Mouse (Mus musculus) CH12.LX (cell line): ENCODE measurements around the gene Ccl22. TPM values are rescaled to one million over a fixed set of nuclear protein-coding genes. Genes with fewer than 3 reads are reported as not detected.

Source experiments
- DNase-seq: peaks from one replicate; pipeline ENCODE4 v3.0.0-alpha.2; 2013; ENCODE audit errors: extremely low read depth
- H3K27ac ChIP-seq: 2 replicates; pipeline ENCODE4 v1.5.1; 2012; ENCODE audit warnings: low read depth, mild to moderate bottlenecking, control low read depth, moderate library complexity; ENCODE audit not compliant: insufficient read depth
- H3K27me3 ChIP-seq: replicated peaks from 2 replicates; pipeline ENCODE3; 2012; ENCODE audit warnings: inconsistent platforms
- H3K36me3 ChIP-seq, 2 experiments: replicated peaks in 1 of 2; 2 replicates each; pipeline versions ENCODE3 to v1.6.1; 2012; ENCODE audit warnings: inconsistent platforms in 1 of 2, low read length in 1 of 2, mild to moderate bottlenecking in 1 of 2, mixed read lengths in 1 of 2, moderate library complexity in 1 of 2; ENCODE audit not compliant: control insufficient read depth in 1 of 2, insufficient read depth in 1 of 2
- H3K4me1 ChIP-seq, 2 experiments: 2 replicates each; pipeline ENCODE4 v1.6.1; 2012; ENCODE audit warnings: inconsistent platforms in 1 of 2, moderate library complexity in 1 of 2; ENCODE audit not compliant: insufficient read depth in 2 of 2, control insufficient read depth in 1 of 2
- H3K4me2 ChIP-seq: 2 replicates; pipeline ENCODE4 v1.6.1; 2012; ENCODE audit warnings: low read depth, mild to moderate bottlenecking, control low read depth; ENCODE audit not compliant: poor library complexity, insufficient read depth, severe bottlenecking
- H3K4me3 ChIP-seq, 3 experiments: fragments of 150-350 bp in 1 of 3; sonication (generic) in 1 of 3; replicated peaks in 1 of 3; 2 replicates each; pipeline versions ENCODE3 to v1.5.1; 2011 to 2012; ENCODE audit warnings: low read depth in 2 of 3, low read length in 2 of 3, mild to moderate bottlenecking in 2 of 3, moderate library complexity in 2 of 3, control low read depth in 1 of 3, improper control_type of control experiment in 1 of 3, inconsistent platforms in 1 of 3, mixed read lengths in 1 of 3; ENCODE audit not compliant: poor library complexity in 1 of 3
- H3K79me2 ChIP-seq: replicated peaks from 2 replicates; pipeline ENCODE4 v1.6.1; 2012; ENCODE audit warnings: mild to moderate bottlenecking, moderate library complexity; ENCODE audit not compliant: control insufficient read depth, poor library complexity, insufficient read depth, severe bottlenecking; ENCODE audit errors: extremely low read depth
- H3K9ac ChIP-seq: 2 replicates; pipeline ENCODE4 v1.6.1; 2012; ENCODE audit warnings: low read depth, mild to moderate bottlenecking, control low read depth, moderate library complexity; ENCODE audit not compliant: insufficient read depth
- H3K9me3 ChIP-seq: replicated peaks from 2 replicates; pipeline ENCODE3; 2012; ENCODE audit warnings: low read length, inconsistent platforms, mixed read lengths
- BHLHE40 ChIP-seq: IDR thresholded peaks from 2 replicates; pipeline ENCODE4 v1.6.1; 2011; ENCODE audit warnings: mild to moderate bottlenecking, low read depth, low read length, improper control_type of control experiment
- CHD1 ChIP-seq: IDR thresholded peaks from 2 replicates; pipeline ENCODE4 v1.6.1; 2012; ENCODE audit warnings: low read depth, low read length, improper control_type of control experiment, inconsistent platforms
- CHD2 ChIP-seq: IDR thresholded peaks from 2 replicates; pipeline ENCODE4 v1.6.1; 2011; ENCODE audit warnings: low read length, improper control_type of control experiment
- CTCF ChIP-seq, 2 experiments: IDR thresholded peaks in 1 of 2; conservative IDR thresholded peaks in 1 of 2; 2 replicates each; pipeline ENCODE4 v1.5.1; 2011 to 2012; ENCODE audit warnings: low read depth in 2 of 2, low read length in 2 of 2, improper control_type of control experiment in 1 of 2, inconsistent platforms in 1 of 2, mild to moderate bottlenecking in 1 of 2, moderate library complexity in 1 of 2
- E2F4 ChIP-seq: IDR thresholded peaks from 2 replicates; pipeline ENCODE4 v1.6.1; 2011; ENCODE audit warnings: low read depth, low read length, improper control_type of control experiment; ENCODE audit not compliant: insufficient replicate concordance
- ELF1 ChIP-seq: IDR thresholded peaks from 2 replicates; pipeline ENCODE4 v1.6.1; 2014; ENCODE audit warnings: low read depth, mild to moderate bottlenecking, inconsistent platforms, low read length, improper control_type of control experiment
- EP300 ChIP-seq: IDR thresholded peaks from 2 replicates; pipeline ENCODE4 v1.6.1; 2011; ENCODE audit warnings: low read length, improper control_type of control experiment
- ETS1 ChIP-seq: conservative IDR thresholded peaks from 2 replicates; pipeline ENCODE4 v1.6.1; 2012; ENCODE audit warnings: low read depth, mild to moderate bottlenecking, inconsistent platforms, low read length, improper control_type of control experiment, moderate library complexity
- GABPA ChIP-seq: IDR thresholded peaks from 2 replicates; pipeline ENCODE4 v1.6.1; 2012; ENCODE audit warnings: low read depth, low read length, improper control_type of control experiment, inconsistent platforms; ENCODE audit not compliant: insufficient replicate concordance
- HCFC1 ChIP-seq: IDR thresholded peaks from 2 replicates; pipeline ENCODE4 v1.6.1; 2012; ENCODE audit warnings: low read depth, mild to moderate bottlenecking, inconsistent platforms, low read length, improper control_type of control experiment
- IRF4 ChIP-seq: IDR thresholded peaks from 2 replicates; pipeline ENCODE4 v1.6.1; 2014; ENCODE audit warnings: low read depth, mild to moderate bottlenecking, inconsistent platforms, low read length, improper control_type of control experiment
- JUN ChIP-seq: IDR thresholded peaks from 2 replicates; pipeline ENCODE4 v1.6.1; 2011; ENCODE audit warnings: low read depth, mild to moderate bottlenecking, low read length, improper control_type of control experiment, moderate library complexity; ENCODE audit not compliant: insufficient read depth
- JUND ChIP-seq: conservative IDR thresholded peaks from 2 replicates; pipeline ENCODE4 v1.6.1; 2011; ENCODE audit warnings: low read depth, low read length, improper control_type of control experiment
- KAT2A ChIP-seq: IDR thresholded peaks from 2 replicates; pipeline ENCODE4 v1.6.1; 2012; ENCODE audit warnings: low read length, improper control_type of control experiment, inconsistent platforms; ENCODE audit not compliant: insufficient replicate concordance
- MAFK ChIP-seq: IDR thresholded peaks from 2 replicates; pipeline ENCODE4 v1.6.1; 2011; ENCODE audit warnings: low read length, improper control_type of control experiment; ENCODE audit not compliant: insufficient replicate concordance
- MAX ChIP-seq: IDR thresholded peaks from 2 replicates; pipeline ENCODE4 v1.6.1; 2011; ENCODE audit warnings: low read length, improper control_type of control experiment
- MAZ ChIP-seq: IDR thresholded peaks from 2 replicates; pipeline ENCODE4 v1.6.1; 2012; ENCODE audit warnings: low read depth, mild to moderate bottlenecking, inconsistent platforms, low read length, improper control_type of control experiment, moderate library complexity
- MEF2A ChIP-seq: IDR thresholded peaks from 2 replicates; pipeline ENCODE4 v1.6.1; 2014; ENCODE audit warnings: low read depth, mild to moderate bottlenecking, inconsistent platforms, low read length, improper control_type of control experiment, borderline replicate concordance
- MXI1 ChIP-seq: IDR thresholded peaks from 2 replicates; pipeline ENCODE4 v1.6.1; 2011; ENCODE audit warnings: mild to moderate bottlenecking, low read depth, low read length, improper control_type of control experiment
- MYC ChIP-seq: IDR thresholded peaks from 2 replicates; pipeline ENCODE4 v1.6.1; 2011; ENCODE audit warnings: low read depth, mild to moderate bottlenecking, improper control_type of control experiment, low read length
- NELFE ChIP-seq: IDR thresholded peaks from 2 replicates; pipeline ENCODE4 v1.6.1; 2011; ENCODE audit warnings: low read depth, low read length, improper control_type of control experiment
- NRF1 ChIP-seq: IDR thresholded peaks from 2 replicates; pipeline ENCODE4 v1.6.1; 2014; ENCODE audit warnings: low read depth, mild to moderate bottlenecking, inconsistent platforms, low read length, improper control_type of control experiment, moderate library complexity
- PAX5 ChIP-seq: IDR thresholded peaks from 2 replicates; pipeline ENCODE4 v1.6.1; 2012; ENCODE audit warnings: low read length, inconsistent platforms, mixed read lengths
- POLR2A ChIP-seq: IDR thresholded peaks from 2 replicates; pipeline ENCODE4 v1.6.1; 2011; ENCODE audit warnings: low read depth, mild to moderate bottlenecking, improper control_type of control experiment, low read length
- POLR2AphosphoS2 ChIP-seq: IDR thresholded peaks from 2 replicates; pipeline ENCODE4 v1.6.1; 2011; ENCODE audit warnings: low read depth, low read length, improper control_type of control experiment
- RAD21 ChIP-seq: IDR thresholded peaks from 2 replicates; pipeline ENCODE4 v1.6.1; 2011; ENCODE audit warnings: low read depth, mild to moderate bottlenecking, low read length, improper control_type of control experiment, moderate library complexity
- RCOR1 ChIP-seq: conservative IDR thresholded peaks from 2 replicates; pipeline ENCODE4 v1.6.1; 2012; ENCODE audit warnings: low read depth, mild to moderate bottlenecking, inconsistent platforms, low read length, improper control_type of control experiment
- SIN3A ChIP-seq: IDR thresholded peaks from 2 replicates; pipeline ENCODE4 v1.6.1; 2012; ENCODE audit warnings: low read length, improper control_type of control experiment, inconsistent platforms
- SMC3 ChIP-seq: IDR thresholded peaks from 2 replicates; pipeline ENCODE4 v1.6.1; 2011; ENCODE audit warnings: low read depth, low read length, improper control_type of control experiment
- TBP ChIP-seq: conservative IDR thresholded peaks from 2 replicates; pipeline ENCODE4 v1.6.1; 2011; ENCODE audit warnings: low read depth, low read length, improper control_type of control experiment
- TCF12 ChIP-seq: IDR thresholded peaks from 2 replicates; pipeline ENCODE4 v1.6.1; 2014; ENCODE audit warnings: low read depth, mild to moderate bottlenecking, inconsistent platforms, low read length, improper control_type of control experiment
- UBTF ChIP-seq: IDR thresholded peaks from 2 replicates; pipeline ENCODE4 v1.6.1; 2012; ENCODE audit warnings: low read depth, mild to moderate bottlenecking, inconsistent platforms, low read length, improper control_type of control experiment, moderate library complexity
- USF1 ChIP-seq: IDR thresholded peaks from 2 replicates; pipeline ENCODE4 v1.6.1; 2014; ENCODE audit warnings: low read depth, mild to moderate bottlenecking, inconsistent platforms, low read length, improper control_type of control experiment
- USF2 ChIP-seq: conservative IDR thresholded peaks from 2 replicates; pipeline ENCODE4 v1.6.1; 2011; ENCODE audit warnings: low read depth, low read length, improper control_type of control experiment
- ZC3H11A ChIP-seq: IDR thresholded peaks from 2 replicates; pipeline ENCODE4 v1.6.1; 2012; ENCODE audit warnings: low read depth, mild to moderate bottlenecking, inconsistent platforms, low read length, improper control_type of control experiment
- ZKSCAN1 ChIP-seq: IDR thresholded peaks from 2 replicates; pipeline ENCODE4 v1.6.1; 2012; ENCODE audit warnings: low read depth, inconsistent platforms, low read length, improper control_type of control experiment, borderline replicate concordance
- ZMIZ1 ChIP-seq: IDR thresholded peaks from 2 replicates; pipeline ENCODE4 v1.6.1; 2012; ENCODE audit warnings: low read depth, mild to moderate bottlenecking, inconsistent platforms, low read length, improper control_type of control experiment
- ZNF384 ChIP-seq: IDR thresholded peaks from 2 replicates; pipeline ENCODE4 v1.6.1; 2012; ENCODE audit warnings: low read depth, low read length, improper control_type of control experiment, inconsistent platforms
- dilution Hi-C: fragments of 300-500 bp; cut with MboI; formaldehyde crosslinking; loops from 2 replicates; pipeline ENCODE4 v1.14.3; 2020; ENCODE audit warnings: low sequenced_read_pairs; ENCODE audit not compliant: extremely low pct_unique_long_range_greater_than_20kb, extremely low pct_ligation_motif_present
- in situ Hi-C: fragments of 300-500 bp; cut with MboI; formaldehyde crosslinking; loops from 3 replicates; pipeline ENCODE4 v1.14.3; 2019; ENCODE audit warnings: low sequenced_read_pairs, low pct_ligation_motif_present, low pct_unique_long_range_greater_than_20kb, mixed read lengths
- polyA plus RNA-seq: library from polyadenylated mRNA; unstranded; fragments of >175 nt; gene quantifications from 2 replicates; pipeline ENCODE4 v1.2.1, GENCODE M21; 2012; ENCODE audit warnings: low read depth; ENCODE audit not compliant: insufficient read length
- total RNA-seq, 2 experiments: library from RNA; depleted of rRNA; stranded (reverse); fragments of 300-350 nt in 1 of 2; fragments of >200 nt in 1 of 2; gene quantifications; 2 replicates each; pipeline ENCODE4 v1.2.3; 2012 to 2014

Gene Ccl22
- total and polyA plus RNA-seq, 3 experiments, result 1,396 to 4,546 (median 3,114) TPM

DNA sequence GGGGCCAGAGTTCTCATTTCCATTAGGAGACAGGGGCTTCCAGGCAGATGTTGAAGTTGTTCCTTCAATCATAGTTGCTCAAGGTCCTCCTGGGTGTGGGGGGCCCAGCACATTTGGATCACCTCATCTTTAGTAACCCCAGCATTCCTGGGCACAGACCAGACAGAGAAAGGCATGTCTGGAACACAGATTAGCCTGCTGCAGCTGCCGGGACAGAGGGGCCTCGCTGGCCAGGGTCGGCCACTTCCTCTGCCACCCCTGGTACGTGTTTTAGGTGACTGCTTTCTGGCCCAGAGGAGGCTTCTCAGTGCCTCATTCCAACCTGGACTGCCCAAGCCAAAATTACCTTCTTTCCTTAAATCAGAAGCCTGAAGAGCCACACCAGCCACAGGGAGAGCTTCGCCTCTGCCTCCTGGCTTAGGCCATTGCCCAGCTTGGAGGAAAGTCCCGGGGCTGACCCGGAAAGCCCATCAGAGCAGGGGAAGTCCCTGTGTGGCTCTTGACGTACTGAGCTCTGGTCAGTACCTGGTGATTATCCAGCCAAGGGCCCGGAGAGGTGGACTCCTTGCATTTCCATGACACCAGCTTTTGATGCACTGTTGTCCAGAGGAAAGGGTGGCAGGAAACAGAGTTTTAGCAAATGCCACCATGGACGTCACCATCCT is 39.7 kb upstream of the Ccl22 start:
- Histone ChIP-seq H3K27me3 (no peaks in the 10 kb centered on the region), H3K4me2 (peak overlapping the region; percentile 48), H3K36me3 (no peaks in the 10 kb centered on the region), H3K9me3 (no peaks in the 10 kb centered on the region), H3K79me2 (no peaks in the 10 kb centered on the region), H3K27ac (peak overlapping the region; percentile 94)
- dilution Hi-C loops, result no loop called here
- DNase-seq, result peak; percentile 39
- in situ Hi-C loops, result loop anchor here (5.0 to 10.0 kb wide), 3 partner anchors 37 to 199 kb away; no protein-coding TSS in a partner anchor
- peak; percentile 70 for TF ChIP-seq MEF2A
- peak; percentile 65; the same call in 1 of the 2 replicates for TF ChIP-seq ZMIZ1
- TF ChIP-seq CHD2, result no peak
- TF ChIP-seq SMC3, result no peak
- peak; percentile 66 for TF ChIP-seq POLR2A
- no peak for TF ChIP-seq HCFC1
- TF ChIP-seq ETS1, result peak; percentile 75
- no peak for TF ChIP-seq KAT2A
- no peak for TF ChIP-seq ZKSCAN1
- no peak for TF ChIP-seq MYC
- no peak for TF ChIP-seq POLR2AphosphoS2
- TF ChIP-seq TBP, result peak; percentile 59; the same call in 1 of the 2 replicates
- no peak; the same call in none of the 2 replicates for TF ChIP-seq RAD21
- TF ChIP-seq GABPA, result no peak
- no peak for TF ChIP-seq PAX5
- no peak for TF ChIP-seq MAZ
- TF ChIP-seq MXI1, result 0 out of 2 replicates have a peak, but pooled peaks have one; percentile 1
- no peak for TF ChIP-seq USF2
- TF ChIP-seq MAX, result no peak
- no peak; the same call in 1 of the 2 replicates for TF ChIP-seq RCOR1
- TF ChIP-seq JUN, result 0 out of 2 replicates have a peak, but pooled peaks have one; percentile 1
- TF ChIP-seq CTCF (conservative IDR thresholded peaks at IDR 0.05 in 1 of 2, IDR thresholded peaks at IDR 0.05 in 1 of 2; ENCODE audit: low read depth in 2 of 2, low read length in 2 of 2), result no peak
- TF ChIP-seq UBTF, result peak; percentile 76; the same call in 1 of the 2 replicates
- TF ChIP-seq MAFK, result no peak; the same call in 1 of the 2 replicates
- no peak for TF ChIP-seq E2F4
- TF ChIP-seq EP300, result peak; percentile 51
- TF ChIP-seq BHLHE40, result 0 out of 2 replicates have a peak, but pooled peaks have one; percentile 15
- TF ChIP-seq CHD1, result no peak
- peak; percentile 71 for TF ChIP-seq ELF1
- TF ChIP-seq NELFE, result peak; percentile 72
- peak; percentile 83 for TF ChIP-seq TCF12
- no peak for TF ChIP-seq USF1
- no peak for TF ChIP-seq ZNF384
- TF ChIP-seq JUND, result no peak
- TF ChIP-seq NRF1, result no peak
- peak; percentile 21; the same call in 1 of the 2 replicates for TF ChIP-seq IRF4
- no peak for TF ChIP-seq ZC3H11A
- no peak; the same call in 1 of the 2 replicates for TF ChIP-seq SIN3A
- TF ChIP-seq, all 38 proteins: peak for 14
- Histone ChIP-seq H3K9ac (peak overlapping the region; percentile 86), H3K4me3 (peak overlapping the region; percentile 40 to 71 (median 61)), H3K4me1 (peaks cover 32 to 44% of the 10 kb centered on the region in 2 experiments)
